Mouse (Mus musculus) gastrocnemius, postnatal 25 days (tissue): ENCODE results near the gene Qrich2. TPM values are rescaled to one million over a fixed set of nuclear protein-coding genes. Genes with fewer than 3 reads are reported as not detected.
"Not testable (repeated sequence)": the region's sequence is repeated elsewhere in the genome, so short reads cannot be mapped to it uniquely, and the experiment has no call there.

ENCODE experiments used
- DNase-seq: peaks from one replicate; pipeline ENCODE4 v3.0.0; 2022
- total RNA-seq, 2 experiments: library from RNA; stranded (reverse); gene quantifications; 1 replicate in 1 of 2; 2 replicates in 1 of 2; pipeline ENCODE4 v1.2.3; 2021

Qrich2 gene
- total RNA-seq, 2 experiments from 2014 or later, result not detected

DNA sequence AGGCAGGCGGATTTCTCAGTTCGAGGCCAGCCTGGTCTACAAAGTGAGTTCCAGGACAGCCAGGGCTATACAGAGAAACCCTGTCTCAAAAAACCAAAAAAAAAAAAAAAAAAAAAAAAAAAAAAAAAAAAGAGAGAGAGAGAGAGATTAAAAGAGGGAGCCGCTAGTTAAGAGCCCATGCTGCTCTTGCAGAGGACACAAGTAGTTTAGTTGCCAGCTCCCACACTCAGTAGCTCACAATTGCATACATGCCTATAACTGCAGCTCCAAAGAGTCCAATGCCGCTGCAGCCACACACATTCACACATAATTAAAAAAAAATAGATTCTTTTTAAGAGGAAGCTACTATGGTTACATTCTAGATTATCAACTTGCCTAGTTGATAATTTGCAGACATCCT is 55.6 kb downstream of the Qrich2 start:
- DNase-seq, result not testable (repeated sequence)

DNA sequence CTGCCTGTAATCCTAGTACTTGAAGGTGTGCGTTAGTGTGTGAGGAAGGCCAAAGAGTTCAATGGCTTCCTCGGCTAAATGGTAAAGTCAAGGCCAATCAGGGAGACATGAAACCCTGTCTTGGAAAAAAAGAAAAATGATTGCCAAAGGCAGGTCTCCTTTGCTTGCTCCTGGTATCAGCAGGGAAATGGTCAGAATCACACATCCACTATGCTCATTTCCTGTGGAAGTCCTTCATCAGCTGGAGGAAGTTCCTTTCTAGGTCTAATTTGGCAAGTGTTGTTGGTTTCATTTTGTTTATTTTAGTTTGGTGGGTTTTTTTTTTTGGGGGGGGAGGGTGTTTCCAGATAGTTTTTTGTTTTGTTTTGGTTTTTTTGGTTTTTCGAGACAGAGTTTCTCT is 57.0 kb downstream of the Qrich2 start:
- no peak for DNase-seq

GRCm38 (mm10) chr11:116406231-116406728 is 59.8 kb downstream of the Qrich2 start:
- DNase-seq, result no peak

GRCm38 (mm10) chr11:116405601-116406000 is 60.4 kb downstream of the Qrich2 start:
- no peak for DNase-seq

- no peak for DNase-seq
Observed at GRCm38 (mm10) chr11:116400560-116400959, 65.5 kb downstream of the Qrich2 start.

- DNase-seq, result no peak
Observed at GRCm38 (mm10) chr11:116398348-116398677, 67.7 kb downstream of the Qrich2 start.

DNA sequence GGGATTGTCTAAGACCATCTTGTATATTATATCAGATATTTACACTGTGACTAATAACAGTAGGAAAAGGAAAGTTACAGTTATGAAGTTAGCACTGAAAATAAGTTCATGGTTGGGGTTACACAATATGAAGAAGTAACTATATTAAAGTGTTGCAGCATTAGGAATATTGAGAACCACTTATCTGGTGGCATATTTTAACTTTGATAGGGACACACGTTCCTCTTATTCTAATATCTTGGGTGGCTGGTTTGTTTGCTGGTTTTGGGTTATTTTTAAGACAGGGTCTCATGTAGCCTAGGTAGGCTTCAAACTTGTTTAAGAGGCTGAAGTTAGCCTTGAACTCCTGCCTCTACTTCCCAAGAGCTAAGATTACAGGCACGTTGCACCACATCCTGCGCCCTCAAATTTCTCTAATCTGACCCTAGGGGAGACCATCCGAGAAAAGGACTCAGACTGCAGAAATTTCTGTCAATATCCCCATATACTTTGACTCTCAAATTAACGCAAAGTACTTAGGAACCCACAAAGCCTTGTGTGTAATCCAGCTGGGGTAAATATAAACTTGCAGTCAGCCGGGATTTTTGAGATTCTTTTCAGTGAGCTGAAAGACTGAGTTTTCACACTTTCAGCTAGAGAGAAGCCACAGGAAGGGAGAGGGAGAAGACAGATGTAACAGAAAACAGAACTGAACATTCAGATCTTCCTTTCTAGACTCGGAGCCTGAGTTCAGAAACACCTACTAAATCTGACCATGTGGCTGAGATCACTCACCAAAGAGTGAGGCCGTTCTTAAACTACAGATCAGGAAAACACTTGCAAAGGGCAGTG is 68.3 kb downstream of the Qrich2 start:
- no peak for DNase-seq

DNA sequence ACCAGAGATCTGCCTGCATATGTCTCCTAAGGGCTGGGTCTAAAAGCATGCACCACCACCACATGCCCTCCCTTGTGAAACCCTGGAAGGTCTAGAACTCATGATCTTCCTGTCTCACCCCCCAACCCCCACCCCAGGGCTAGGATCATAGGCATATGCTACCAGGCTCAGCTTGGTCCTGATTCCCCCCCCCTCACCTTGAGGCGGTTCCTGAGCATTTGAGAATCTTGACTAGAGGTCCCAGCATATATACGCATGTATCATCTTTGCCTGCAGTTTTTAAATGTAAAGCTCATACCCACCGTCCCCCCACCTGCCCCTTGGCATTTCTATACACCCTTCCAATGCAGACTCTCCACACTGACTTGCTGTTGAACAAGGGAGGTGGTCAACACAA is 69.1 kb downstream of the Qrich2 start:
- no peak for DNase-seq

- DNase-seq, result no peak
Observed at GRCm38 (mm10) chr11:116396276-116396933, 69.6 kb downstream of the Qrich2 start.

DNA sequence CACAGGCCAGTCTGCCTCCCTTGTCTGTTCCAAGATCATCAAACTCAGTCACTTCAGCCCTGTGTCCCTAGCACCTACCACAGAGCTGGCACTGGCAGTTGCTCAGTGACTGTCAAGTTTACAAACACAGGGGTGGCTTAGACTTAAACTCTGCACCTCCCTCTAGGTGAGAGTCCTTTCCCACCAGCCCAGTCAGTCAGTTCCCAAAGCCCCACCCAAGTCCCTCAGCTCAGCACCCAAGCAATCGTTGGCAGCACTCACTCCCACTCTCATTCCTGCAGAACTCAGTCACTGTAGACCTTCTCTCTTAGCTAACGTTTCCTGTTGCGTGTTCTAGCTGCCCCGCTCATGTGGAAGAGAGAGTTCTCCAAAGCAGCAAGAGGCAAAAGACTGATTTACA is 71.3 kb downstream of the Qrich2 start:
- DNase-seq, result no peak

Other genes with a start within 250 kb of the Qrich2 start
- gene Evpl, start 228.2 kb downstream of the Qrich2 start, total RNA-seq, result under 1 TPM; 0.05 to 0.13 TPM
- 10 to 100 TPM; 65.8 to 75.9 TPM for gene Srp68, start 192.0 kb downstream of the Qrich2 start, total RNA-seq
- gene Galr2, start 185.3 kb downstream of the Qrich2 start, total RNA-seq, result under 1 TPM in 1 of 2 experiments, not detected in 1; 0.31 TPM
- 10 to 100 TPM; 66.5 to 69.1 TPM for gene Exoc7, start 159.0 kb downstream of the Qrich2 start, total RNA-seq
- gene Foxj1, start 130.8 kb downstream of the Qrich2 start, total RNA-seq, result under 1 TPM in 1 of 2 experiments, not detected in 1; 0.27 TPM
- 10 to 100 TPM; 21.8 to 31.4 TPM for gene Rnf157, start 53.2 kb downstream of the Qrich2 start, total RNA-seq
- 10 to 100 TPM; 35.9 to 40.4 TPM for gene Ubald2, start 32.1 kb downstream of the Qrich2 start, total RNA-seq
- 10 to 100 TPM; 17.0 to 18.9 TPM for gene Prpsap1, start 28.0 kb upstream of the Qrich2 start, total RNA-seq
- 1 to 10 TPM in 1 of 2 experiments, under 1 TPM in 1; 0.94 to 2.0 TPM for gene Sphk1, start 64.7 kb upstream of the Qrich2 start, total RNA-seq
- gene Ube2o, start 115.2 kb upstream of the Qrich2 start, total RNA-seq, result 10 to 100 TPM; 17.9 to 20.4 TPM
- gene Aanat, start 120.2 kb upstream of the Qrich2 start, total RNA-seq, result not detected
- 1 to 10 TPM; 6.3 to 7.5 TPM for gene Rhbdf2, start 160.8 kb upstream of the Qrich2 start, total RNA-seq
- under 1 TPM in 1 of 2 experiments, not detected in 1; 0.35 TPM for gene Prcd, start 187.3 kb upstream of the Qrich2 start, total RNA-seq
- gene Cygb, start 188.1 kb upstream of the Qrich2 start, total RNA-seq, result 10 to 100 TPM in 1 of 2 experiments, 1 to 10 TPM in 1; 7.5 to 14.7 TPM